Mouse (Mus musculus): ENCODE results near the gene Clip3. TPM values are rescaled to one million over a fixed set of nuclear protein-coding genes. Genes with fewer than 3 reads are reported as not detected.

Gene Clip3
- polyA plus RNA-seq, 1 experiment: 6.6 TPM

- TF ChIP-seq POLR2A (IDR thresholded peaks at IDR 0.05; ENCODE audit: control insufficient read depth, low read depth, low read length) (no peak), CTCF (IDR thresholded peaks at IDR 0.05; ENCODE audit: control insufficient read depth, insufficient read depth, insufficient replicate concordance, low read depth, low read length) (no peak)
- Histone ChIP-seq H3K4me3 (ENCODE audit: control insufficient read depth, low read depth, low read length) (no peak overlapping the region), H3K27me3 (ENCODE audit: control insufficient read depth, insufficient read depth, low read length) (no peaks in the 10 kb centered on the region), H3K27ac (ENCODE audit: control insufficient read depth, insufficient read depth, low read depth, low read length) (no peak overlapping the region), H3K36me3 (ENCODE audit: control insufficient read depth, insufficient read depth, low read length) (no peaks in the 10 kb centered on the region), H3K4me1 (ENCODE audit: control insufficient read depth, insufficient read depth, low read length) (peaks cover 6% of the 10 kb centered on the region)
Measured at GRCm38 (mm10) chr7:30326427-30326826, 34.9 kb downstream of the Clip3 start.

DNA sequence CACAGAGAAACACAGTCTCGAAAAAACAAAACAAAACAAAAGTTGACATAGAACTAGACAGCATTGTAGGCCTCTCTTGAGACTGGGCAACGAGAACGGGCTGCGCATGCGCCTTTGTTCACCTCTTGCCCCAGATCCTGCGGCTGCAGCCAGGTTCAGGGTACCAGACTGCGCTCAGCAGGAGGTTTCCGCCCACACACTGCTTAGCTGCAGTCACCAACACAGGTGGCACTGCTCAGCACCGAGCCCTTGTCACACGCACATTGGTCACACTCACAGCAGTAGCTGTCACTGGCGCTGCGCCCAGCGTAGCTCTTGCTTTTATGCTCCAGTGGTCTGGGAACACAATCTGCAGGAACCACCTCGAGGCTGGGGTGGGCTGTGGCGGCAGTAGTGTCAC lies 35.6 kb downstream of the Clip3 start:
- Histone ChIP-seq H3K4me1 (ENCODE audit: control insufficient read depth, insufficient read depth, low read length) (peaks cover 4% of the 10 kb centered on the region), H3K27ac (ENCODE audit: control insufficient read depth, insufficient read depth, low read depth, low read length) (no peak overlapping the region), H3K36me3 (ENCODE audit: control insufficient read depth, insufficient read depth, low read length) (no peaks in the 10 kb centered on the region), H3K4me3 (ENCODE audit: control insufficient read depth, low read depth, low read length) (no peak overlapping the region), H3K27me3 (ENCODE audit: control insufficient read depth, insufficient read depth, low read length) (no peaks in the 10 kb centered on the region)
- TF ChIP-seq POLR2A (IDR thresholded peaks at IDR 0.05; ENCODE audit: control insufficient read depth, low read depth, low read length) (no peak), CTCF (IDR thresholded peaks at IDR 0.05; ENCODE audit: control insufficient read depth, insufficient read depth, insufficient replicate concordance, low read depth, low read length) (no peak)

GRCm38 (mm10) chr7:30328379-30328778 lies 36.9 kb downstream of the Clip3 start:
- H3K4me1 ChIP-seq (ENCODE audit: control insufficient read depth, insufficient read depth, low read length): peaks cover 9% of the 10 kb centered on the region
- H3K4me3 ChIP-seq (ENCODE audit: control insufficient read depth, low read depth, low read length): no peak overlapping the region
- H3K27ac ChIP-seq (ENCODE audit: control insufficient read depth, insufficient read depth, low read depth, low read length): no peak overlapping the region
- TF ChIP-seq CTCF (IDR thresholded peaks at IDR 0.05; ENCODE audit: control insufficient read depth, insufficient read depth, insufficient replicate concordance, low read depth, low read length) (no peak), POLR2A (IDR thresholded peaks at IDR 0.05; ENCODE audit: control insufficient read depth, low read depth, low read length) (no peak)
- no peaks in the 10 kb centered on the region for H3K36me3 ChIP-seq (ENCODE audit: control insufficient read depth, insufficient read depth, low read length)
- H3K27me3 ChIP-seq (ENCODE audit: control insufficient read depth, insufficient read depth, low read length): no peaks in the 10 kb centered on the region

DNA sequence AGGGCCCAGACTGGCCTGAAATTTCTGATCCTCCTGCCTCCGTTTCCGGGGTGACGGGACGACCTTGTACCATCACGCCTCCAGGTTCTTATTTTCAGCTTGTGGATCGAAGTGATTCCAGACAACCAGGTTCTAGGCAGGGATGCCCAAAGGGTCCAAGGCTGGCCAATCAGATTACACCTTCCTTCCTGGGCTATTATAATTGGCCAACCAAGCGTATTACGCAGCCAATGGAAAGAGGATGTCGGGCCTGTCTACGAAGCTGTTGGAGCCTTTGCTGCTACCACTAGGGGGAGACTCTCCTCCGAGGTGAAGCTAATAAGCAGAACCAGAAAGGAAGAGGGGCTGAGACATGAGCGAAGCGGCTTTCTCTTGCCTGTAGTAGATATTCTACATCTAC lies 40.4 kb downstream of the Clip3 start:
- peak; percentile 86; the same call in 1 of the 2 replicates for TF ChIP-seq CTCF (IDR thresholded peaks at IDR 0.05; ENCODE audit: control insufficient read depth, insufficient read depth, insufficient replicate concordance, low read depth, low read length)
- no peak for TF ChIP-seq POLR2A (IDR thresholded peaks at IDR 0.05; ENCODE audit: control insufficient read depth, low read depth, low read length)
- peaks cover 13% of the 10 kb centered on the region for H3K4me1 ChIP-seq (ENCODE audit: control insufficient read depth, insufficient read depth, low read length)
- no peaks in the 10 kb centered on the region for H3K36me3 ChIP-seq (ENCODE audit: control insufficient read depth, insufficient read depth, low read length)
- no peaks in the 10 kb centered on the region for H3K27me3 ChIP-seq (ENCODE audit: control insufficient read depth, insufficient read depth, low read length)
- H3K4me3 ChIP-seq (ENCODE audit: control insufficient read depth, low read depth, low read length): peak overlapping the region; percentile 32
- H3K27ac ChIP-seq (ENCODE audit: control insufficient read depth, insufficient read depth, low read depth, low read length): no peak overlapping the region

- TF ChIP-seq CTCF (IDR thresholded peaks at IDR 0.05; ENCODE audit: control insufficient read depth, insufficient read depth, insufficient replicate concordance, low read depth, low read length) (no peak; the same call in 1 of the 2 replicates), POLR2A (IDR thresholded peaks at IDR 0.05; ENCODE audit: control insufficient read depth, low read depth, low read length) (no peak)
- H3K36me3 ChIP-seq (ENCODE audit: control insufficient read depth, insufficient read depth, low read length): no peaks in the 10 kb centered on the region
- peaks cover 12% of the 10 kb centered on the region for H3K4me1 ChIP-seq (ENCODE audit: control insufficient read depth, insufficient read depth, low read length)
- H3K27ac ChIP-seq (ENCODE audit: control insufficient read depth, insufficient read depth, low read depth, low read length): no peak overlapping the region
- no peaks in the 10 kb centered on the region for H3K27me3 ChIP-seq (ENCODE audit: control insufficient read depth, insufficient read depth, low read length)
- no peak overlapping the region for H3K4me3 ChIP-seq (ENCODE audit: control insufficient read depth, low read depth, low read length)
Measured at GRCm38 (mm10) chr7:30332622-30333259, 41.2 kb downstream of the Clip3 start.

- no peaks in the 10 kb centered on the region for H3K36me3 ChIP-seq (ENCODE audit: control insufficient read depth, insufficient read depth, low read length)
- peaks cover 12% of the 10 kb centered on the region for H3K4me1 ChIP-seq (ENCODE audit: control insufficient read depth, insufficient read depth, low read length)
- H3K27ac ChIP-seq (ENCODE audit: control insufficient read depth, insufficient read depth, low read depth, low read length): no peak overlapping the region
- no peaks in the 10 kb centered on the region for H3K27me3 ChIP-seq (ENCODE audit: control insufficient read depth, insufficient read depth, low read length)
- no peak for TF ChIP-seq POLR2A (IDR thresholded peaks at IDR 0.05; ENCODE audit: control insufficient read depth, low read depth, low read length)
- no peak for TF ChIP-seq CTCF (IDR thresholded peaks at IDR 0.05; ENCODE audit: control insufficient read depth, insufficient read depth, insufficient replicate concordance, low read depth, low read length)
- H3K4me3 ChIP-seq (ENCODE audit: control insufficient read depth, low read depth, low read length): no peak overlapping the region
Measured at GRCm38 (mm10) chr7:30333436-30333835, 41.9 kb downstream of the Clip3 start.

GRCm38 (mm10) chr7:30334563-30334962 lies 43.0 kb downstream of the Clip3 start:
- H3K27me3 ChIP-seq (ENCODE audit: control insufficient read depth, insufficient read depth, low read length): no peaks in the 10 kb centered on the region
- H3K27ac ChIP-seq (ENCODE audit: control insufficient read depth, insufficient read depth, low read depth, low read length): no peak overlapping the region
- TF ChIP-seq CTCF (IDR thresholded peaks at IDR 0.05; ENCODE audit: control insufficient read depth, insufficient read depth, insufficient replicate concordance, low read depth, low read length): no peak
- TF ChIP-seq POLR2A (IDR thresholded peaks at IDR 0.05; ENCODE audit: control insufficient read depth, low read depth, low read length): no peak
- H3K4me3 ChIP-seq (ENCODE audit: control insufficient read depth, low read depth, low read length): no peak overlapping the region
- H3K4me1 ChIP-seq (ENCODE audit: control insufficient read depth, insufficient read depth, low read length): peaks cover 12% of the 10 kb centered on the region
- no peaks in the 10 kb centered on the region for H3K36me3 ChIP-seq (ENCODE audit: control insufficient read depth, insufficient read depth, low read length)
